Mouse (Mus musculus) C2C12 (cell line): Measurements from ENCODE around the gene Tec.

Source experiments
- CEBPB ChIP-seq: IDR thresholded peaks from one replicate; pipeline ENCODE4 v1.6.1; 2011; ENCODE audit warnings: low read depth, mild to moderate bottlenecking, control low read depth, moderate library complexity
- CTCF ChIP-seq: IDR thresholded peaks from one replicate; pipeline ENCODE4 v1.5.1; 2011; ENCODE audit not compliant: control insufficient read depth, insufficient read depth, insufficient read length
- FOSL1 ChIP-seq: IDR thresholded peaks from one replicate; pipeline ENCODE4 v1.8.0; 2011; ENCODE audit warnings: mild to moderate bottlenecking, low read length; ENCODE audit not compliant: poor library complexity, insufficient read depth, severe bottlenecking
- MAX ChIP-seq: IDR thresholded peaks from one replicate; pipeline ENCODE4 v1.6.1; 2011; ENCODE audit warnings: mild to moderate bottlenecking, control low read depth
- MYOG ChIP-seq: IDR thresholded peaks from one replicate; pipeline ENCODE4 v1.6.1; 2011; ENCODE audit not compliant: control insufficient read depth, insufficient read length; ENCODE audit errors: extremely low read depth
- USF1 ChIP-seq: IDR thresholded peaks from one replicate; pipeline ENCODE4 v1.6.1; 2011; ENCODE audit warnings: low read depth, mild to moderate bottlenecking, control low read depth, moderate library complexity

DNA sequence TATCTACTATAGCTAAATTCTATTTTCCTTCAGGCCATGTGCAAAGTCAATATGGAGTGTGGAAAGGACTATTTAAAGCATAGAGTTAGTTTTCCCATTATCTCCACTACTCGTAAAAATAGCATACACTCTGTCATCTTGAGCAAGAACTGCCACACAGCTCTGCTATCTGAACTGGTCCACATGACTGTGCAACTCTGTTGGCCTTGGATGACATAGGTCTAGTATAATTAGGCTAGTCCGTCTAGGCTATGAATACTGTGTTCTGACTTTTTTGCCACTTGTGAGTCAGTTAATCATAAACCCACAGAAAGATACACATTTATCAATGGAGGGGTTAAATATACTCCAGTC is 14.1 kb upstream of the Tec start:
- TF ChIP-seq CTCF: no peak
- no peak for TF ChIP-seq USF1
- no peak for TF ChIP-seq FOSL1
- TF ChIP-seq MAX: no peak
- TF ChIP-seq MYOG: no peak
- no peak for TF ChIP-seq CEBPB
